Mouse (Mus musculus) ovary, adult 2 months (tissue): ENCODE data around the gene Cwc25. TPM values are rescaled to one million over a fixed set of nuclear protein-coding genes. Genes with fewer than 3 reads are reported as not detected.

Experiments used
- polyA plus RNA-seq: library from polyadenylated mRNA; depleted of rRNA; stranded (reverse); fragments of >200 nt; gene quantifications from 2 replicates; pipeline ENCODE4 v1.2.3, GENCODE M21; 2012; rRNA removed

Gene Cwc25
- polyA plus RNA-seq = 6.5 and 7.4 TPM in 2 replicates

DNA sequence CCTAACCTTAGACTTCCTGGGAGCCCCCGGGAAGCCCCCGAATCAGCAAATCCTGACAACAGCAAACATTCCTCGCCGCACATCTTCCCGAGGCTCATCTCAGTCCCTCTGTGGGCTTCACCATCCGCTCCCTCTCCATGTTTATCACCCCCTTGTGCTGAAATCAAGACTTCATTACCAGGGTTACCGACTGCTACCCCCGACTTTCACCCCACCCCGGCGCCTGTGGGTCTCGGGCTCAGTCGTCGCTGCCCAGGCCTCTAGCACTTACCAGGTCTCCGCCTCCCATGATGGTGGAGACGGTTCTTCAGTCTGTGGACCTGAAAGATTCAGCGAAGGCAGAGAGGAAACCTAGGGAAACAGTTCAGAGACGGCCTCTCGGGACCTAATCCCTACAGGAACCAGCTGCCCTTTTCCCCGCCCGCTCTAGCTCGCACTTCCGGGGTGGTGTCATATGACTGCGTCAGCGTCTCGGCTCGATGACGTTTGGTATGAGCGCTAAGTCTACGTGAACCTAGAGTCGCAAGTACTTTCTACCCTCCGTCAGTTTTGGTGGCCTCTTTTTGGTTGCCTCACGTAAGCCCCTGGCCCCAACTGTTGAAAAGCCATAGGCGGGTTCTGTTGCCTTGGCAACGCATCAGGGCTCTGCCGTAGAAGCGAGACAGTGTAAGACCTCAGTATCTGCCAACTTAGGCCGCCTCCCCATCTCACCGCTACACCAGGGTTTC is at the start of gene Cwc25:
Gene Cwc25 (minus strand): TSS at position 403 of the 728 bp plus-strand sequence.

DNA sequence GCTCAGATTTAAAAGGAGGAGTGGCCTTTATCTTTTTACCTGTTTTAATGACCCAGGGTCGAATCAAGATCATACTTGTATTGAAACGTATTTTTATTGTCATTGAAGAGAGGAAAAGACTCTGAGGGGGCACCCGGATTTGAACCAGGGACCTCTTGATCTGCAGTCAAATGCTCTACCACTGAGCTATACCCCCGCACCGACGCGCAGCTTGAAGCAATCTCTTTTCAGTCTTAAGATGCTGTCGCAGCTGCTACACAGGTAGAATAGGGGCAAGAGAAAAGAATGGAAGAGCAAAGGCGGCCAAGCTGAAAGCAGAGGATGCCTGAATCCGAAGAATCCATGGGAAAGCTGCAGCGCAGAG is 32.4 kb upstream of the Cwc25 start, which contains the start of gene Lasp1:
Gene Lasp1 (plus strand): TSS at position 219 of the 364 bp plus-strand sequence.

DNA sequence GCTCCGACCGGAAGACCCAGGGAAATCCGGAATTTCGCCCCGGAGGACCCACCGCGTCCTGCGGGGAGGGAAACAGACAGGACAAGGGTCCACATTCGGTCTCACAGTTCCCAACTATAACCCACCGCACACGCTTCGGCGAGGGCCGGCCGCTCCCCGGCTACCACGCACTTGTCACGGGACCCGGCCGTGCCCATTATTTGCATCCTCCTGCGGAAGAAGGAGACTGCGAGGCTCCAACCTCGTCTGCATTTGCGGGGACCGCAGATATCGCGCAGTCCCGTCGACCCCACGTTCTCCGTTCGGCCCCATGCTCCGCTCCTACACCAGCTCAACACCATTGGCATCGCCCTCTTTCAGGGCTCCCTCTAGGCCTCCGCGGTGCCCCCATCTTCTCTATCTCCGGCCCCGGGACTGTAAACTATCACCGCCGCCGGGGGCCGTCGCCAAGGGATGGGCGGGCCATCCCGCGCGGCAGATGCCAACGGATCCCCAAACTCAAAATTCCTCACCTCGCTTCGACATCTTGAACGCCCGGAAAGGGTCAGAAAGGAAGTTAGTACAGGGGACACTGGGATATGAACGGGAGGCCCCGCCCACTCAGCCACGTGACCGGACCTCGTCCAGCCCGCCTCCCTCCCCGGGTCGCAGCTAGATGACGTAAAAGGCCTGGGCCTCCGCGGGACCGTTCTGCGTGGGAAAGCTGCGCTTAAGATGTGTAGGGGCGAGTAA is 15.6 kb upstream of the Cwc25 start, which contains the start of gene Rpl23:
Gene Rpl23 (minus strand): TSS at position 606 of the 732 bp plus-strand sequence.

DNA sequence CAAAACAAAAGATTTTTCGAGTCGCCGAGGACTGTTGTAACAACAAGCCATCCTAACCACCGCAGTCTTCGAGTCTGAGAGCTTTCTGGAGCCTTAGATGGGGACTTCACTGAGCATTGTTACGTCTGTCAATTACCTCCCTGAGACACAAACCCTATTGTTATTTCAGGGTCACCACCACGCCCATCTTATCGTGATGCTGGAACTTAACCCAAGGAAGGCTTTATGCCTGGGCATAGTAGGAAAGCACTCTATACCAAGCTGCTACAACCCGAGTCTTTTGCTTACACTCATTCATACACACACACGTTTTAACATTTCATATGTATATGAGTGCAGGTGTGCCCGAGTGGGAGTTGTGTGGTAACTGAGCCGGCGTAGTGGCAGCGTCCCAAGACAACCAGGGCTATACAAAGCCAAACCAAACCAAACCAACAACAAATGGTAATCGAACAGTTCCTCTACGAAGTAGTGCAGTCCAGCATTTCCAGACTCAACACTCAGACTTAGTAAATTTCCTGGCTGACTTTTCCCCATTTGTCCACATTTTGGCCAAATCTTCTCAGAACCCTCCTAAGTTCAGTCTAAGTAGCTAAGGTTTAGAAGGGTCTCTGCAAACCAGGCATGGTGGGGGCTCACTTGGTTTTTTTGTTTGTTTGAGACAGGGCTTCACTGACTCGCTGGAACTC is 9.6 kb upstream of the Cwc25 start, which contains the start of gene 1700001P01Rik:
Gene 1700001P01Rik (minus strand): TSS at position 111 of the 689 bp plus-strand sequence.

DNA sequence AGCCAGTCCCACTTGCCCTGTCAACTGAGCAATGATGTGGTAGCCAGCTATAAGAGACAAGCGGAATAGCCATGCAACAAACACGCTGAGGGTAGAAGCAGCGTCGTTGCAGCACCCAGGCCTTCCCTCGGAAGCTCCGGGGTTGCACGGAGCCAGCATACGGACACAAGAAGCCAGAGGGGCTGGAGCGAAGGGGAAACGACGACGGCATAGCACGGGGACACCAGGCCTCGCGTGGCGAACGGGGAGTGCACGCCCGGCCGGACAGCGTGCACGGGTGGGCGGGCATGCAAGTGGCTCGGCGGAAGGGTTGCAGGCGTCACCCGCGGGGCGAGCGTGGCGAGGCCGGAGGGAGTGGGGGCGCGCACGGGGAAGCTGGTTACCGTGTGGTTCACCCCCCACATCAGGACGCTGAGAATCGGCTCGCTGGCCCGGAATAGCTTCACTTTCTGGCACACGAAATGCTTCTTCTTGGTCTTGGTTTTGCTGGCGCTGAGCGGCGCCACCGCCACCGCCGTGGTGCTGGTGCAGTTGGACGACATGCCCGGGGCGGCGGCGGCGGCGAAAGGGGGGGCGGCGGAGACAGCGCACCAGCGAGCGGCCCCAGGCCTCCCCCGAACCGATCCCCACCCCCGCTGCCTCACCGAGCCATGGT is 22.2 kb downstream of the Cwc25 start, which contains the start of gene Pip4k2b:
Gene Pip4k2b (minus strand): TSS at position 642 of the 655 bp plus-strand sequence.

DNA sequence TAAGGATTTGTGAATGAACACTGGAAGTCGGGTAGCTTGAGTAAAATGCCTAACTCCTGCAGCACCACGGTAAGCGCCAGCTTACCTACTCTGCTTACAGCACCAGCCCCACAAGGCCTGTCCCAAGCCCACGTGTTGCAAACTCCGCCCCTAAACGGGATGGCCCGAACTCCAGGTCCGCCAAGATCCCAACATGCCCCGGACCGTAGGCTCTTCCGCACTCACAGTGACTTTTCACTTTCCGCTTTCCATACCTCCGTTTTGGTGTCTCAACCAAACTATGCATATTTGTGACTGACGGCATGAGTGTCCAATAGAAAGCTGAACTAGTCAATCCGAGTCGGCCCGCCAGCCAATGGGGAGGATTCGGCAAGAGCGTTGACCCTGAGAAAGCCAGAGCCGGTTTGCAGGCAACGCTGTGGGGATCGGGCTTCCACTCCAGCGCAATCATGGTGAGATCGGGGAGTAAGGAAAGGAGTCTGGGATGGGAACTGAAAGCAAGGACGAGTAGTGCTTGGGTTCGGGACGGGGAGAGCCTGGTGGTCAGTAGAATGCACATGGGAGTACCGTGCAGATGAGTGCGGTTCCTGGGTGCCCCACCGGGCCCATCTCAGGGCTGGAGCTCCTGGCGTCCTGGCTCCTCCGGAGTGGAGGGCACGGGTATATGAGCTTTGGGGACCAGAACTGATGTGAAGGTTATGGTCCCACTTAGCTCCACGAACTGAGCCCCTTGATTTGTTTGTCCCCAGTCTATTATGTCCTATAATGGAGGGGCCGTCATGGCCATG is 63.1 kb downstream of the Cwc25 start, which contains the start of gene Psmb3:
Gene Psmb3 (plus strand): TSS at position 361 of the 788 bp plus-strand sequence.

DNA sequence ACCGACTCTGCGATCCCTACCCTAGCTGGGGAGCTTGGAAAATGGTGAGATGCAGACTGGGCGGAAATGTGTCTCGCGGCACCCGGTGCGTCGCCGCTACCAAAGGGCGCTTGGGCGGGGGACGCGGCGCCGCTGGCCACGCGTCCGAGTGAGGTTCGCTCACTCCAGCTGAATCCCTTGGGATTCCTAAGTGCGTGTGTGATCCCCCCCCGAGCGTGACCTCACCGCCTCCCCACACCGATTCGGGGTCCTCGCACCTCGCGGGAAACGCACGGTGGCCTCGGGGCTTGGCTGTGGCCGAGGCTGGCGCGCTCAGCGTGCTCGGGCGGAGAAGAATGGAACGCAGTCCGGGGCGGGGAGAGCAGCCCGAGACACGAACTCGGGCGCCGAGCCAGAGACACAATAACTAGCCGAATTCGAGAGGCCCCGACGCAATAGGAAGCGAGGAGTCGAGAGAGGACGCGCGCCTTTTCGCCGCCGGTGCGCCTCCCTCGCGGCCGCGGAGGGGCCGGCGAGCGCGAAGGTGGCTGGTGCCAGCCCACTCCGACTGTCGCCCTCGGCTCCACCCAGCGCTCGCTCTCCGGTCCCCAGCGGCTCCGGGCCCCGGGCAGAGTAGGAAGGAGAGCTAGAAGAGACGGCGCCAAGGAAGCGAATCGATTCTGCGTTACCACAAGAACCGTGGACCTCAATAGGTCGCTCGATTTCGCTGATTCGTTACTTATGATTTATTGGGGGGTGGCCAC is 66.2 kb downstream of the Cwc25 start, which contains the start of gene Pcgf2:
Gene Pcgf2 (minus strand): TSS at position 495 of the 743 bp plus-strand sequence.

Other genes starting within 250 kb of the Cwc25 start
- gene Srcin1, start 190.4 kb downstream of the Cwc25 start, polyA plus RNA-seq = 10.1 and 13.6 TPM in 2 replicates
- gene Epop, start 136.9 kb downstream of the Cwc25 start, polyA plus RNA-seq = 3.7 and 7.0 TPM in 2 replicates
- 74.9 and 84.5 TPM in 2 replicates for gene Mllt6, start 103.1 kb downstream of the Cwc25 start, polyA plus RNA-seq
- 27.7 and 41.6 TPM in 2 replicates for gene Cisd3, start 80.7 kb downstream of the Cwc25 start, polyA plus RNA-seq
- 89.5 and 142 TPM in 2 replicates for gene Pcgf2, start 66.1 kb downstream of the Cwc25 start, polyA plus RNA-seq
- 324 and 437 TPM in 2 replicates for gene Psmb3, start 63.2 kb downstream of the Cwc25 start, polyA plus RNA-seq
- 17.3 and 18.1 TPM in 2 replicates for gene Pip4k2b, start 21.9 kb downstream of the Cwc25 start, polyA plus RNA-seq
- gene 1700001P01Rik, start 9.4 kb upstream of the Cwc25 start, polyA plus RNA-seq = 0.71 TPM in 1 of 2 replicates, not detected in the other
- gene Rpl23, start 15.9 kb upstream of the Cwc25 start, polyA plus RNA-seq = 41.3 and 61.6 TPM in 2 replicates
- gene Lasp1, start 32.4 kb upstream of the Cwc25 start, polyA plus RNA-seq = 108 and 111 TPM in 2 replicates
- 5.7 and 5.9 TPM in 2 replicates for gene B230217C12Rik, start 74.2 kb upstream of the Cwc25 start, polyA plus RNA-seq
- 0.19 and 0.24 TPM in 2 replicates for gene Fbxo47, start 117.6 kb upstream of the Cwc25 start, polyA plus RNA-seq
- 10.5 and 11.8 TPM in 2 replicates for gene Plxdc1, start 219.9 kb upstream of the Cwc25 start, polyA plus RNA-seq
- 3.0 and 3.4 TPM in 2 replicates for gene Arl5c, start 229.6 kb upstream of the Cwc25 start, polyA plus RNA-seq